Mouse (Mus musculus): ENCODE results near the gene Hlf. TPM values are rescaled to one million over a fixed set of nuclear protein-coding genes. Genes with fewer than 3 reads are reported as not detected.

Gene Hlf
- polyA plus RNA-seq, 1 experiment from 2014 or later, result 0.04 TPM

DNA sequence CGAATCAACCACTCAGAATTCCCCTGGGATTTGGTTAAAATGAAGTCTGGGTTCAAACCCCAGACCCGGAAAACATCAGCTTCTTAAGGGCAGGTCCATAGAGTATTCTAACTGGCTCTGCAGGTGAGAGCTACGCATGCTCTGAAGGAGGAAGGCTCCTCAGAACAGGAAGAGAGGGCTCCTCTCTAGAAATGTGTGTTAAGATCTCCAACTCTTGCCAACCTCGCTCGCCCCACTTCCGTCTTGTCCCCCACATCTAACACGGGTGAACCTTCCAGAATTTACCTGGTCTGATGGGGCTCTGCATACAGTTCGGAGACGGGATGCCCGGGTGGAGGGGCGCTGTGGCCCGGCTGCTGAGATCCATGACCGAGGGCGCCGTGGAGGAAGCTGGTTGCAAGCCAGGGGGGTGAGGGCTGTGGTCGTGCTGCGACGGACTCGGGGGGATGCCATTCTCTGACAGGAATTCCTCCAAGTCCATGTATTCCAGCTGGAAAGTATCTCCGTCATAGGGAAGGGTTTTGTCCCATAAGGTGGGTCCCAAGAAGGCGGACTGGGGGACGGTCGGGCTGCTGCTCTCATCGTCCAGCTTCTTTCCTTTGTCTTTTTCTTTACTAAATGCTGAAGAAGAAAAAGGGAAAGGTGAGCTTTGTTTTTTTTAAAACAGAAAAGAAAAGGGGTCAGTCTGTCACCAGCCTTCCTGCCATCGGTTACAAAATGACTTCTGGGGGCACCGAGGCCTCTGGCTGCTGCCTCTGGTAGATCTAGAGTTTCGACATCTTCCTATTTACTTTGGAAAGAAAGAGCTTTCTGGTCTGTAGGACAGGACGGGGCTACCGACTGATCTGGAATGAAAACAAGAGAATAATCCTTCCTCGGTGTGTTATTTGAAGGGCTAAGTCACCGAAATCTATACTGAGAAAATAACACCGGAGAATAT, 2.9 kb downstream of the Hlf start:
- WGBS (ENCODE audit: missing documents), result 10% methylated on average over 32 of the region's 32 CpGs
- H3K4me3 ChIP-seq (ENCODE audit: inconsistent target), result no peak overlapping the region
- no peak overlapping the region for H3K27ac ChIP-seq
- H3K36me3 ChIP-seq (ENCODE audit: inconsistent target), result no peaks in the 10 kb centered on the region
- no peaks in the 10 kb centered on the region for H3K79me2 ChIP-seq (ENCODE audit: inconsistent target)

DNA sequence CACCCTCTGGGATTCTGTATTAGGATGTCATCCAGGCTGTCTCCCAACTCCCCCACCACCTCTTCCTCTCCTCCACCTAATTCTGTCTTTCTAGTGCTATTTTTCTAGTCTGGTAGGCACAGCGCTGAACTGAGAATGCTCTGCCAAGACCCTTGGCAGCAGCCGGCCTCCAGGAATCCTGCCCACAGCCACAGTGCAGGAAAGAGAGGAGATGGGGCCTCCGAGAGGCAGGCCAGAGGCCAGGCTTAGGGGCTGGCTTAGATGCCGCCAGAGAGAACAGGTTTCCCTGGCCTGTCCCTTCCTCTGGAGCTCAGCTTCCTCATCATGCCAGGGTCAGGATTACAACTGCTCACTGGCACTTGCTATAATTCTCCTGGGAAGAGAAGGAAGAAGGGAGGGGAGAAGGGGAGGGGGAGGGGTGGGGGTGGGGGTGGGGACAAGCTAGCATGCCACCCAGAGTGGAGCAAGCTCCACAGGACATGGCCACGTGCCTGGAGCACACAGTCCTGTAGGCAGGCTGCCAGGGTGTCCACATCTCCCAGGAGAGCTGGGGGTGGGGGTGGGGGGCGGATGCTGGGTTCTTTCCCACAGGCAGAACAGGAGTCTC, 8.6 kb downstream of the Hlf start:
- Histone ChIP-seq H3K4me3 (ENCODE audit: inconsistent target) (no peak overlapping the region), H3K27ac (no peak overlapping the region), H3K79me2 (ENCODE audit: inconsistent target) (no peaks in the 10 kb centered on the region), H3K36me3 (ENCODE audit: inconsistent target) (no peaks in the 10 kb centered on the region)
- 37% methylated on average over 6 of the region's 6 CpGs for WGBS (ENCODE audit: missing documents)

DNA sequence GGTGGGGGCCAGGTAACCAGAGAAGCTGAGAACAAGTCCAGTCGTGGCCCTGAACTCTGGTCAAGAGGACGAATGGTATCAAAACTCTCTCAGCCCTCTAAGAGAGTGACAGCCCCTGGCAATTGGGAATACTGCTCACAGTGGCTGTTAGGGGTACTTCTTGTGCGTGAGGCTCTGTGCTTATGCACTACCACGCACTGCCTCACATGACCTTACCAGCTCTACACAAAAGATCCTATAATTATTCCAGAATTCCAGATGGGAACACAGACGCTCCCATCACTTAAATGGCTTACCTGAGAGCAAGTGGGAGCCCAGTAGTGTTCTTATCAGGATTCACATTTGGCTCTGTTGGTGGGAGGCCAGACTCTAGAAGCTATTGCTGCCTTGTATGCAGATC, 9.6 kb downstream of the Hlf start:
- Histone ChIP-seq H3K27ac (no peak overlapping the region), H3K79me2 (ENCODE audit: inconsistent target) (no peaks in the 10 kb centered on the region), H3K36me3 (ENCODE audit: inconsistent target) (no peaks in the 10 kb centered on the region), H3K4me3 (ENCODE audit: inconsistent target) (no peak overlapping the region)
- 59% methylated on average over 5 of the region's 5 CpGs for WGBS (ENCODE audit: missing documents)

DNA sequence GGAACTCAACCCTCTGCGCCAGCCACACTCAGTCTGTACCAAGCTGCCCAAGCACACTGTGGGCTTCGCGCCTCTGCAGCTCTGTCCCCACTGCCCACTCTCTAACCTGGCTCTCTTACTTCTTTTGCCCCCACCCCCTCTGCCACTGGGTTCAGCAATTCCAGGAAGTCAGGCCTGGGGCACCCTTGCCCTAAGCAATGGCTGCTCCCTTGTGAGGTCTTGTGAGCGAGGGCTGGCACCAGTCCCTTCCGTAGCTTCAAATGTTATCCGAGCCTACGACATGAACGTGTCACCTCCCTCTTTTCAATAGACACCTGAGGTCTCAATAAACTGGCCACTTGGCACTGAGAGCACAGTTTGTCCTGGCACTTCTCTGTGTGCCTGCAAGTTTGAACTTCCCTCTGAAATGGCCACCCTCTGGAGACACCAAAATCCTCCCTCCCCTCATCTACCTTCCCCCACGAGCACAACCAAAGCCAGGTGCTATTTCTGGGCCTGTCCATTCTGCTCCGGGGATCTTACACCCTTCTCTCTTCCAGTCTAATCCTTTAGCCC, 10.5 kb downstream of the Hlf start:
- Histone ChIP-seq H3K36me3 (ENCODE audit: inconsistent target) (no peaks in the 10 kb centered on the region), H3K27ac (no peak overlapping the region), H3K4me3 (ENCODE audit: inconsistent target) (no peak overlapping the region), H3K79me2 (ENCODE audit: inconsistent target) (no peaks in the 10 kb centered on the region)
- WGBS (ENCODE audit: missing documents), result 40% methylated on average over 10 of the region's 10 CpGs

DNA sequence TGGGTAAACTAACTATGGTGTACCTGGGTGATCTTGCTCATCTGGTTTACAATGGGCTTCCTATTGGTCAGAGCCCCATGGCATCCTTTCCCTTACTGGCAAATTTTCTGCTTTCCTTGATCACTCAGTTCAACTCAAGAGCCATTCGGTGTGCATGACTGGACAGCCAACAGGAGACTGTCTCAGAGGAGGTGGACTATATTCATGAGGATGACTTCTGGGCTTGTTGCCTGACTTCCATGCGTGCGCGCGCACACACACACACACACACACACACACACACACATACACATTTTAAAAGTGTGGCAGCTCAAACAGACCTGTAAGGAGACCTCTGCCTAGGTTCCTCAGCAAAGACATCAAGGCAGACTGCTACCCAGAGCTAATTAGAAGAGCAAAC, 12.7 kb downstream of the Hlf start:
- no peak overlapping the region for H3K4me3 ChIP-seq (ENCODE audit: inconsistent target)
- H3K27ac ChIP-seq, result no peak overlapping the region
- no peaks in the 10 kb centered on the region for H3K79me2 ChIP-seq (ENCODE audit: inconsistent target)
- H3K36me3 ChIP-seq (ENCODE audit: inconsistent target), result no peaks in the 10 kb centered on the region
- WGBS (ENCODE audit: missing documents), result 91% methylated on average over 5 of the region's 5 CpGs

DNA sequence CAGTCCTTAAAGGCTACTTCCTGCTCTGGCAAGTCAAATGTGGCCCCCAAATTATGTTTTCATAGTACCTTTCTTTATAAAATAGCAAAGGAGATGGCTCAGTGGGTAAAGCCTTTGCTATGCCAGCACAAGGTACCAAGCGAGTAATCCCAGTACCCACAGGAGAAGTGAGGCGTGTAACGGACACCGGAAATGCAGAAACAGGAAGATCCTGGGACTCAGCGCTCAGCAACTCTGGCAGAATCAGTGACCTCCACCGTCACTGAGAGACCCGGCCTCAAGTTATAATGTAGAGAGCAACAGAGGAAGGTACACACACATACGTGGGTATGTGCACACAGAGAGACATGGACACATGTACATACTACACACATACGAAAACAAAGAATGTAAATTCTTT, 14.3 kb downstream of the Hlf start:
- Histone ChIP-seq H3K4me3 (ENCODE audit: inconsistent target) (no peak overlapping the region), H3K79me2 (ENCODE audit: inconsistent target) (no peaks in the 10 kb centered on the region), H3K27ac (no peak overlapping the region), H3K36me3 (ENCODE audit: inconsistent target) (no peaks in the 10 kb centered on the region)
- WGBS (ENCODE audit: missing documents), result 33% methylated on average over 9 of the region's 9 CpGs

DNA sequence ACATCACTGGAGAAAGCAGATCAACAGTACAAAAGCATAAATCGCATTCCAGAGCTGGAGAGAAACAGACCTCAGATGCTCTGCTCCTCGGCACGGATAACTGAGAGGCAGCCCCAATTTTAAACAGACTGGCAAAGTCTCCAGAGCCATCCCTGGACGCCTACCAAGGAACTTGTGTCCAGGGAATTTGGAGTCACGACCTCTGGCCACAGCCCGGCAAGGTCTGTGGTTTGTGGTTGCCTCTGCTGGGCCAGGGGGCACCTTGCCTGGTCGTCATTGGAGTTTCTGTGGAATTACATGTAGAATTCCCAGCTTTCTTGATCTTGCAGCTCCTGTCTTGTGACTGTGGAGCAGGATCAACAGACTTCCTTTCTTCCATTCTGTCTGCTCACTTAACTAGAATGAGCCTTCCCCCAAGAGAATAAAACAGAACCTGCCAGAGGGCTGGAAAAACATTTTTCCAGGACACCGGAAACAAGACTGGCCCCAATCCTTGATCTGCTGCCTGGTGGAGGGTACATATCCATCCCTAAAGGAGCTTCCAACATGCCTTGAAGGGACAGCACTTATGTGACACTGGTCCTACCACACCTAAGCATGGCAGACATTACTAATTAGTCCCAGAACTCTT, 19.1 kb downstream of the Hlf start:
- WGBS (ENCODE audit: missing documents), result 44% methylated on average over 8 of the region's 8 CpGs
- H3K27ac ChIP-seq, result no peak overlapping the region
- H3K36me3 ChIP-seq (ENCODE audit: inconsistent target), result no peaks in the 10 kb centered on the region
- no peaks in the 10 kb centered on the region for H3K79me2 ChIP-seq (ENCODE audit: inconsistent target)
- no peak overlapping the region for H3K4me3 ChIP-seq (ENCODE audit: inconsistent target)

DNA sequence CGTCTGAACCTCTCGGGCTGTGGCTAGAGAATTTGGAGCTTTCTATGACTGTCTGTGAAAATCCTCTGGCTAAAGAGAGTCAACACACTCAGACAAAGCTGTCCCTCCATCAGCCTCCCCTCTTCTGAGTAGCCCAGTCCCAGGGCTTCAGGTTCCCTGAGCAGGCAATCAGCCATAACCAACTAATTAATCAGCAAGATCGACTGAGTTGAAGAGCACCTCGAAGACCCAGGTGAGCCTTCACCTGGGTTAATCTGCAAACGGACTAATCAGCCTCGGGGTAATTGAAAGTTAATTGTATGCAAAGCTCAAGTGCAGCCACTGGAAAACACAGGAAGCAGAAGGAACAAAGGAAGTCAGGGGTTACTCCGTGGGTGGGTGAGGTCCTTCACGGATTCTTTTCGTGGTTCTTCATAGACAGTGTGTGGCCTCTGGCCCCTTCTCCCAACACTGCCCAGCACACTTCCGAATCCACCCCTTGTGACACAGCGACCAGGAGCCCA, 19.9 kb downstream of the Hlf start:
- 40% methylated on average over 11 of the region's 11 CpGs for WGBS (ENCODE audit: missing documents)
- H3K27ac ChIP-seq, result no peak overlapping the region
- no peak overlapping the region for H3K4me3 ChIP-seq (ENCODE audit: inconsistent target)
- H3K36me3 ChIP-seq (ENCODE audit: inconsistent target), result no peaks in the 10 kb centered on the region
- H3K79me2 ChIP-seq (ENCODE audit: inconsistent target), result no peaks in the 10 kb centered on the region

DNA sequence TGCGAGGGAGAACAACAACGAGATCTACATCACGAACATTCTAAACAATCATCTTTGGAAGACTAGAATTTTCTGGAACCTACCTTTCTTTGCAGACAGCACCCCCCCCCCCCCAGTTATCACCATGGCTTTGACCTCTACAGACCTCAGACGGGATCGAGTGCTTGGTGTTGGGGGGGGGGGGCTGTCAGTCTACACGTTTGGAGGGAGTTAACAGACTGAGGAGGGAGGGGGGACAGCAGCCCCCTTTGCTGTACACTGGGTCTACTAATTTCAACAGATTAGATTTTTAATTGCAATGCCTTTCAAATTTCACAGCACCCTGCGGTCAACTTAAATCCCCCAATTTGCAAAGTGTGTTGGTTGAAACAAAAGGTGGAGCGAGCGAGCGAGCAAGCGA, 20.3 kb downstream of the Hlf start:
- Histone ChIP-seq H3K4me3 (ENCODE audit: inconsistent target) (no peak overlapping the region), H3K79me2 (ENCODE audit: inconsistent target) (no peaks in the 10 kb centered on the region), H3K27ac (no peak overlapping the region), H3K36me3 (ENCODE audit: inconsistent target) (no peaks in the 10 kb centered on the region)
- WGBS (ENCODE audit: missing documents), result 91% methylated on average over 8 of the region's 11 CpGs

DNA sequence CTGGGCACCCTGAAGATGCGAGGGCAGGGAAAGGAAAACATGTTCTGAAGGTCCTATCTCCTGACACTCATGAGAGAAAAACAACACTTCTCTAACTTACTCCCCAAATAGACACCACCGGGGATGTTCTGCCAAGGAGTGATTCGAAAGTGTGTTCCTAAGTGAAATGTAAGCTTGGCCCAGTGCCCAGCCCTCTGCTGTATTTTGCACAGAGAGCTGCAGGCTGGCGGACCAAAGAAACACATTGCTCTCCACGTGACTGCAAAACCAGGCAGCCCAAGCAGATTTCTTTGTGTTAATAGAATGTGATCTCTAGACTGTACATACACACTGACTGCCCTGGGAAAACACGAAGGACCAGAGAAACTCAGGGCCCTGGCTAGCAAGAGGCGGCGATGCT, 21.1 kb downstream of the Hlf start:
- H3K79me2 ChIP-seq (ENCODE audit: inconsistent target), result no peaks in the 10 kb centered on the region
- no peak overlapping the region for H3K4me3 ChIP-seq (ENCODE audit: inconsistent target)
- no peak overlapping the region for H3K27ac ChIP-seq
- WGBS (ENCODE audit: missing documents), result 48% methylated on average over 8 of the region's 8 CpGs
- no peaks in the 10 kb centered on the region for H3K36me3 ChIP-seq (ENCODE audit: inconsistent target)

DNA sequence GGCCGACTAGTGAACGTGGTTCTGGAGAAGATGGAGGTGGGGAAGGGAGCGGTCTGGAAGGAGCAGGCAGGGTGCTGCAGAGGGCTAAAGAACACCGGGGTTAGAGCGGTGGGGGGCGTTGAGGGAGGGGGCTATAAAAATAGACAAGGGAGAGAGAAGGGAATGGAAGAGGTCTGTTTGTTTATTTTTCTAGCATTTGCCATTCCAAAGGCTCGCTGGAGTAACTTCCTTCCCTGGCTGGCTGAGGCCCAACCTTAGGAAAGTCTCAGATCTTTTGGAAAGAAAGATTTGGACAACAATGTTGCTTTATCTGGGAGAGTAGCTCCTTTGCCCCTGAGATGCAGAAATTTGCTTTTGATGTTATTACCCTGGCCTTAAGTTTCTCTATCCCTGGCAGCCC, 21.6 kb downstream of the Hlf start:
- no peaks in the 10 kb centered on the region for H3K36me3 ChIP-seq (ENCODE audit: inconsistent target)
- H3K4me3 ChIP-seq (ENCODE audit: inconsistent target), result no peak overlapping the region
- H3K27ac ChIP-seq, result no peak overlapping the region
- no peaks in the 10 kb centered on the region for H3K79me2 ChIP-seq (ENCODE audit: inconsistent target)
- 89% methylated on average over 7 of the region's 7 CpGs for WGBS (ENCODE audit: missing documents)

DNA sequence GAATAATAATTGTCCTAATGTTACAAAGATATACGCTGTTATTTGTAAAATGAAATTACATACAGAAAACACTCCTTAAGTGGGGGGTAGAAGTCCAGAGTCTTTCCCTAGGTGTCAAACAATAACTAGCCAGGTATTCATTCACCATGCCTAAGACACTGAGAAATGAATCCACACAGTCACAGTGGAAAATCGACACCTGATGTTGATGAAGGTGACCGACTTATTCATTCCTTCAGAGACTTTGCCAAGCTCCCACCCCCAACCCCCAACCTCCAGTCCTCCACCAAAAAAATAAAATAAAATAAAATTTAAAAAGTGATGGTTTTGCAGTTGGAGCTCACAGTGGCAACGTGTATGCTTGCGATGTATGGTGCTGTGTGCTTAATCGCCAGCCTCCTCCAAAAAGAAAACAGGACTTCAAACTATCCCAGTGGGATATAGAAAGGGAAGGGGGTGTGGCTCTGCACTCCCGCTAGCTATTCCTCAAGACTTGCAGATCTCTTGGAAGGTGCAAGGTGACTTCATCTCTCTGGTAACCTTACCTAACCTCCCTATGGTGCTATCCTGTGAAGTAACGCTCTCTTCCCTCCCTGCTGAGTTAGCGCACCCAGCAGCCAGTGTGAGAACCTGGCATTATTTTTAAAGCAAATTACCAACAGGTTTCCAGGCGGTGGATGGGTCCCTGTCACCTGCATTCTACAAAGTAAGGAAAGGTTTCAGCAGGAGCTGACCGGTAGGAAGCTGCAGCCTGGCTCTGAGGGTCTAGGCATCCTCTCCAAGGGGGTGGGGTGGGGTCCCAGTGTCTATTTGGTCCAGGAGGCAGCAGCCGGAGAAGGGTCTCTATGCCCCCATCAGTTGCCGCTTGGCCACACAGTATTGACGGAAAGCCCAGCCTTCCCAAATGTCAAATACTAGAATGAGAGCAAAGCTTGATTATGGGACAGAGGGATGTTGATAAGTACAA, 22.5 kb downstream of the Hlf start:
- Histone ChIP-seq H3K4me3 (ENCODE audit: inconsistent target) (no peak overlapping the region), H3K36me3 (ENCODE audit: inconsistent target) (no peaks in the 10 kb centered on the region), H3K79me2 (ENCODE audit: inconsistent target) (no peaks in the 10 kb centered on the region), H3K27ac (no peak overlapping the region)
- 97% methylated on average over 13 of the region's 14 CpGs for WGBS (ENCODE audit: missing documents)

DNA sequence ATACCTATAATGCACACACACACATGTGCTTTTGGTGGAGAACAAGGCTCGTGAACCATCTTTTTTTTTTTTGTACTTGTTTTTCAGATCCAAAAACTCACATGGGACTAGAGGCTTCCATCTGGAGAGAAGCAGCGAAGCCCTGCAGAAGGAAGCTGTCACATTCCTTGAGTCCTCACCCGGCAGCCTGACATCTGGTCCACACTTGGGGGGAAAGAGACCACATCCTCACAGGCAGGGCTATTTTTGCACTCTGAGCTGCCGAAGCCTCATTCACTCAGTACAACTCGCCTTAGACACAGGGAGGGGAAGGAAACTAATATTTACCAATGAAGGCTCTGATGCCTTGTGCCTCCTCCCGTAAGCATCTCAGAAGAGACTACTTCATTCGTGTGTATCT, 25.8 kb downstream of the Hlf start:
- Histone ChIP-seq H3K4me3 (ENCODE audit: inconsistent target) (no peak overlapping the region), H3K79me2 (ENCODE audit: inconsistent target) (no peaks in the 10 kb centered on the region), H3K36me3 (ENCODE audit: inconsistent target) (no peaks in the 10 kb centered on the region), H3K27ac (no peak overlapping the region)
- WGBS (ENCODE audit: missing documents), result 26% methylated on average over 7 of the region's 7 CpGs
